Mouse (Mus musculus): ENCODE measurements around the gene Gm10260. TPM values are rescaled to one million over a fixed set of nuclear protein-coding genes. Genes with fewer than 3 reads are reported as not detected.

Gm10260 gene
- total RNA-seq (2021), result 100 to 1,000 TPM; 140 to 148 TPM

GRCm38 (mm10) chr13:97760532-97760931 lies at the start of gene Gm10260:
TSS of gene Gm10260 (minus strand) at chr13:97760632.
- intact Hi-C loops (cut with DNase I), result no loop called here
- DNase-seq, result no peak

DNA sequence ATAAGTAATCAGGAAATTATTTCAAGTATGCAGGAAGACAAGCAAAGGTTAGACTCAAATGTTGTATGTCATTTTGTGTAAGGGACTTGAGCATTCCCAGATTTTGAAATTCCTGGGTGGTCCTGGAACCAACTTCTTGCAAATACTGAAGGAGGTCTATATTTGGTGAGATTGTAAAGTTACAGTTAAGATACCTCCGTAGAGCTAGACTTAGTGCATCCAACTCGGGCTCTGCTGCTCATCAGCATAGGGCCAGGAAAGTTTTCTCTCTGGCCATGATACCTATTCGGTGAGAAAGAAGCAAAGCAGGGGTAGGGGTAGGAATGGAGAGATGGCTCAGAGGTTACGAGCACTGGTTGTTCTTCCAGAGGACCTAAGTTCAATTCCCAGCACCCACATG lies 49.4 kb upstream of the Gm10260 start:
- intact Hi-C loops (cut with DNase I), result no loop called here

GRCm38 (mm10) chr13:97805907-97806306 lies 45.5 kb upstream of the Gm10260 start:
- intact Hi-C loops (cut with DNase I), result no loop called here
- no peak for DNase-seq

More for the DNA sequence above, 49.4 kb upstream of the Gm10260 start:
- no peak for DNase-seq

DNA sequence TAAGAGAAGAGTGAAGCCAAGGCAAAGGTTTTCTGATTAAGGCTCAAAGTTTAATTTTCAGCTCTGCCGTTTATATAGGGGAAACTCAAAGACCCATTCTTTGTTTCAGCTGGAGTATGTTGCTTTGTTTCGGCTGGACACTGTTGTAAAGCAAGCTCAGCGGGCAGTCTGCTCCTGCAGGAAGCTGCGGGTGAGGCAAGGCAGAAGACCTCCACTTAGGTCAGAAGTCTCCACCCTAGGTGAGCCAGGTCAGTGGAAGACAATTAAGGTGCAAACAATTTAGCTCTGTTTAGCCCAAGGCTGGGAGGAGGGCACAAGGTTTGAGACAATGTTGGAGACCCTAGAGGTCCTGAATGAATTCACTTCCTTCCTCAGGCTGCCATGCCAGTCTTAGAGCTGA lies 42.0 kb upstream of the Gm10260 start:
- intact Hi-C loops (cut with DNase I), result no loop called here
- no peak for DNase-seq

DNA sequence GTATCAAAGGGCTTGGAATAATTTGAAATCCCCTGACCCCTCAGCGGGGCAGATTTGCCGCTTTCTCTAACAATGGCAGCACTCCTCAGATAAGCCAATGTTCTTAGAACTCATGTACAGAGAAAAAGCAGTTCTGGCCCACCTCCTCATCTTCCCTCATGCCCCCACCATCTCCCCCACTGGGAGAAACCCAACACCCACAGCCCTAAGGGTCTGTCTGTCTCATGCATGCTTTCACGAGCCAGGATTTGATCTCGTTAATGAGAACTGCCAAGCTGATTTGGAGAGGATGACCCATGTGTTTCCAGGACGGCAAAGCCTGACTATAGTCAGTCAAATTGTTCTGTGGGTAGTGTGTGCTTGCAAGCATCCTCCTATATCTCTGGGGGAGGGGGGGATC lies 37.0 kb upstream of the Gm10260 start:
- intact Hi-C loops (cut with DNase I), result no loop called here
- DNase-seq, result no peak

DNA sequence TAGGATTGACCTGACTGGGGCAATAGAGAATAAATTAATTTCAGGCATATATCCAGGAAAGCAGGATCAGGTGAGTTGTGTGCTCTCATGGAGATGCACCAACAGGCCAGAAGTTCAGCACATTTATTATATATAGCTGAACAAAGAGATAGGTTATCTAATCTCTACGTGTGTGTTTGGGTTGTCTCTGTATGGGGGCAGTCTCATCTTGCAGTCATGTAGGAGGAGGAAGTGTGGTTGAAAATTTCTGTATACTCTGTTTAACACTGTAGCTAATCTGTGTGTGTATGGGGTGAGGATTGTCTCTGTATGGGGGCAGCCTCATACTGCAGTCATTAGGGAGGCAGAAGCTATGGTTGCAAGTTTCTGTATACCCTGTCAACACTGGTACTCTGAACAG lies 34.3 kb upstream of the Gm10260 start:
- intact Hi-C loops (cut with DNase I), result no loop called here
- DNase-seq, result no peak

DNA sequence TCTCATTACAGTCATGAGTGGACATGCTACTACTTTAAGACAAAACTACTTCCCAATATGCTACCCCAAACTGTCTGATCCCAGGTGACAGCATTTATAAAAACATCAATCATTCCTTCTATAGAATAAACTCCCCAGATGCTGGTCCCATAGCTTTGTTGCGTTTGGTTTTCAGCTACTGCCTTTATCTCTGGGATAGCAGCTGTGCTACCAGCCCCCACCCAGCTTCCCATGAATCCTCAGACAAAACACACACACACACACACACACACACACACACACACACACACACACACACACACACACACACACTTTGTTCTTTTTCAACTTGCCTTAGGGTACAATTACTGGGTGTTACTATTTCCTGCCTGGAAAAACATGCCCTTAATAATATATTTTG lies 33.5 kb upstream of the Gm10260 start:
- intact Hi-C loops (cut with DNase I), result no loop called here
- DNase-seq, result no peak

DNA sequence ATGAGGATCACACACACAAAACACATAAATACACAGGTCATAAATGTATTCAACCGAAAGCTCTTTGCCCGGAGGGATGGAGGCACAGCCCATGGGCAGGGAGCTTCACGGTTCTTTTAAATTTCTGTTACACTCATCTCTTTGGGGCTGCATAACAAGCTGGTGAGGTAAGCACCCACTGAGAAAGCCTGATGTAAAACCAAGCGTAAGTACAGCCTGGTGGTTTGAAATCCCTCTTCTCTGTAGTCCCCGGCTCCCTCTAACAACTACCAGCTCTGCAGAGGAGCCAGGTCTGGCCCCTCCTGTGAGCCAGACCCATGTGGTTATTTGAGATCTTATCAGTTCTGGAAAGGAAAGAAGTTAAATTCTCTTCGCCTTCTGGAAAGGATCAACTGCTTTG lies 31.2 kb upstream of the Gm10260 start:
- intact Hi-C loops (cut with DNase I), result no loop called here

DNA sequence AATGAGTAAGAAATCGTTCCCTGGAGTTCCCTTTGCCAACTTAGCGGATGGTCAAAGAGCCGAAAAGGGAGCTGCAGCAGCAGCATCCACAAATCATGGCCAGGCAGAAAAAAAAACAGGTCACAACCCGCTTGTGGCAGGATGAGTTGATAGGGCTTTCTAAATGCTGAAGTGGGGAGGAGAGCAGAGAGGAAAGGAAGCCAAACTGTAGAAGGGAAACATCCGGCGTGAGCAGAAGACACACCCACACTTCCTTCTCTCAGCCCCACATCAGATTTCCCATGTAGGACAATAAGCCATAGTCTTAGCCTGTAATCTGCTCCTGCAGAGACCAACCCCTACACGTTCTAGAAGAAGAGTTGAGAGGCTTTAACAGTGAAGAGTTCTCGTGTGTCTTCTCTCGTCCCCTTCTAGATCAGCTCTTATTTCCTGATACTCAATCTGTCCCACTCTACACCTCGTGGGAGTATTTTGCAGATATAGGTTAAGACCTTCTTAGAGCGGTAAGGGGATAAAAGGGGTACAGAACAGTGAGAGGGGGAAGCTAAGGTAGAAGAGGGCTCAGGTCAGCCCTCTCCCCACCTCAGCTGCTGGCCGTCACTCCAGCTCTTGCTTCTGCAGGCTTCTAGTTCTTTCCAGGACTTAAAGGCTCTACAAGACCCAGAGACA lies 29.5 kb upstream of the Gm10260 start:
- intact Hi-C loops (cut with DNase I), result no loop called here
- DNase-seq, result no peak

More for the DNA sequence above, 31.2 kb upstream of the Gm10260 start:
- no peak for DNase-seq

DNA sequence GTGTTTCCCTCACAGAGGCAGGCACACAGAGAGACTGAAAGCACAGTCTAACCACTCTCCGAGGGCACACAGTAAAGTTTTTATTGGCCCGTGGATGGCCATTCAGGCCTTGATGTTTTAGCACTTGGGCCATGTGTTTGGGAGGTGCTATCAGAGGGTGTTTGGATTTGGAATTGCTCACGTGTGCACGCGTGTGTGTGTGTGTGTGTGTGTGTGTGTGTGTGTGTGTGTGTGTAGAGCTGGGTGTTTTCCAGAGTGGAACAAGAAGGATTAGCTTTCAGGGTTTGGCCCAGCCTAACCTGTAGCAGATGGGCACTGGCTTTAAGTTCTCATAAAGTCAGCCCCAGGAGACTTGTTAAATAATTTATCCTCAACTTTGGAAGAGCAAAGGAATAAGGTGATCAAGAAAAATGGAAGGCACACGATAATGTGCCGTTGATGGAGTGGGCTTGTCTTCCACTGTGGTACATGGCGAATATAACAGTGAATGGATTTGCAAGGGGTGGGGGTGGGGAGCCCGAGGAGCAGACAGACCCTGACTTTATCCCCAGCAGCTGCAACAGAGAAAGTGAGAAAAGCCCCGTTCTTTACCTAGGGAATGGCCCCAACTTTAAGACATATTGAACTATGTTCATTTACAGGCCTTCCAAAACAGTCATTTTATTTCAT lies 24.9 kb upstream of the Gm10260 start:
- DNase-seq, result no peak
- intact Hi-C loops (cut with DNase I), result no loop called here

GRCm38 (mm10) chr13:97783423-97784143 lies 23.2 kb upstream of the Gm10260 start:
- intact Hi-C loops (cut with DNase I), result loop anchor here (5.0 kb wide), 1 partner anchor 541 kb away; the partner anchor contains the start of gene Enc1
- DNase-seq, result no peak

GRCm38 (mm10) chr13:97782063-97782462 lies 21.6 kb upstream of the Gm10260 start:
- intact Hi-C loops (cut with DNase I), result loop anchor here (5.0 kb wide), 1 partner anchor 540 kb away; the partner anchor contains the start of gene Enc1

GRCm38 (mm10) chr13:97781637-97782036 lies 21.2 kb upstream of the Gm10260 start:
- intact Hi-C loops (cut with DNase I), result loop anchor here (5.0 kb wide), 1 partner anchor 539 kb away; the partner anchor contains the start of gene Enc1
- no peak for DNase-seq

More at GRCm38 (mm10) chr13:97782063-97782462, 21.6 kb upstream of the Gm10260 start:
- DNase-seq, result no peak

DNA sequence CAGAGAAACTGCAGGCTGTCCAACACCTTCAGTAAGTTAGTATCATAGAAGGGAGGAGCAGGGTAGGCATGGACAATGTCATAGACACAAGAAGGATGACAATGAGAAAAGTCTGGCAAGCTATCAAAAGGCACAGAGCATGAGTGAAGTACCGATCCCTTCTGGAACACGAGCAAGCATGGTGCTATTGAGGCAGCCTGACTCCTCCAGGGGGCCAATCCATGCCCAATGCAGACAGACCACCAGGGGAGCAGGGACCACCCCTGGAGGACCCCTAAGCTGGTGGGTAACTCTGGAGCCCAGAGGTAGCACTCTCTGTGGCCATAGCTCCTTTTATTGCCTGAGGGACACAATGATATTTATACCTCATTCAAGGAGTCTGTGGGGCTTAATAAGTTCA lies 20.1 kb upstream of the Gm10260 start:
- no peak for DNase-seq
- intact Hi-C loops (cut with DNase I), result loop anchor here (5.0 kb wide), 1 partner anchor 538 kb away; the partner anchor contains the start of gene Enc1

DNA sequence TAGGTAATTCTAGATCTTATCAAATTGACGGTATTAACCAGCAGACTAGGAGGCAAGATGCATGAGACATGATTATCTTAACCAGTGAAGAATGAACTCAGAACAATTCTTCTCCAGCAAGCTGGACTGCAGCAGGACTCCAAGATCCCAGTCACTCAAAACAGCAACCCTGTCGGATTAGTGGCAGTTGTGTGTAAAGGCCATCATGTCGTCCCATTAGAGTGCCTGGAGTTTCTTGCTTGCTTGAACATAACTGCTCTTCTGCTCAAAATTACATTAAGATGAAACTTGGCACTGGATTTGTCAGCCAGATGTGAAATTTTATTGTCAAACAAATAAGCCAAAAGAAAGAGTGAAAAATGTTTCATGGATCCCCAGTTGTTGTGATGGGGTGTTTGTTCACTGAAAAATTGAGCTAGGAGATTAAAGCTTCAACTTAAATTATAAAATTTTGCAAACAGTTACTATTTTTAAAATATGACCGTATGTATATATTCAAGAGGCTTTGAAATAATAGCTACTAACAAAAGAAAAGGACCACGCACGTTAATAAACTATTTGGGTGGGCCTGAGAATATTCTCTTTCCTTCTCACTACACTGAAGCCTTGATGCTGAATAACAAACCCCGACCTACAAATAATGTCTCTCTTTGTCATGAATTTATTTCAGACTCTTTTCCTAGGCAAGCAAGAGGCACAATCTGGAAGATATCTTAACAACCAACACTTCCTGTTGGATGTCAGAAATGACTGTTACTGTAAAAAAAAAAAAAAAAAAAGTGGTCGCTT lies 19.4 kb upstream of the Gm10260 start:
- DNase-seq, result peak in 1 of 2 experiments; percentile 25
- intact Hi-C loops (cut with DNase I), result loop anchor here (5.0 kb wide), 1 partner anchor 538 kb away; the partner anchor contains the start of gene Enc1

- DNase-seq, result no peak
- intact Hi-C loops (cut with DNase I), result no loop called here
Observed at GRCm38 (mm10) chr13:97778698-97779194, 18.3 kb upstream of the Gm10260 start.

DNA sequence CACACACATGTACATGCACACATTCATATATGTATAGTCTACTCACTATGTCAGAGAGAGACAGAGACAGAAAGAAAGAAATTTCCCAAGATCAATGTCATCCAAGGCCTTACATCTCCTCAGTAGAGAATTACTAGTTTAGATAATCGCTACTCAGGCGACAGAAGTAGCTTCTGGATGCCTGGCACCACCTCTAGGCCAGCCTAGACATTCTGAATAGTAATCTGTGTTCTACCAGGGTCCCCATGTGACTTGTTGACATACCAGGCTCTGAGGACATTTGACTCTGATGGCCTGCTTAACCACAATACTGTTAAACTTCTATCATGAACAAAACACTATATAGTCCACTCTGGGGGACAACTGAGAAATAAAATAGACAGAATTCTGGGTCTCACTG lies 17.2 kb upstream of the Gm10260 start:
- DNase-seq, result no peak
- intact Hi-C loops (cut with DNase I), result no loop called here

DNA sequence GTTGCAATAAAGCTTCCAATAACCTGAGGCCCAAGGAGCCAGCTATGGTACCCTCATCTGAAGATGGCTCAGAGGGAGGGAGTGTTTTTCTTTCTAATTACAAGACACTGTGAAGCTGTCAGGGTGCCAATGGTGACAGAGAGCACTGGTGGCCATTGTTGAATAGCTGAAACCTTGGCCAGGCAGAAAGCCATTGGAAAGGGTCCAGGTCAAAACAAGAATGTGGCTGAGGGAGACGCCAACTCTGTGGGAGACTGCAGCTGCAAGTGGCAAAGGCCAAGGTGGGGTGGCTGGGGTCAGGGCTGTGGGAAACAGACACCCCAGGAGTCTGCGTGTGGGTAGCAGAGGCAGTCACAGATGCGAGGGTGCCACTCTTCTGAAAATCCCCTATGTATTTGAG lies 16.3 kb upstream of the Gm10260 start:
- intact Hi-C loops (cut with DNase I), result no loop called here
- peak; percentile 87 to 89 for DNase-seq

- no peak for DNase-seq
- intact Hi-C loops (cut with DNase I), result no loop called here
Observed at GRCm38 (mm10) chr13:97775907-97776306, 15.5 kb upstream of the Gm10260 start.

GRCm38 (mm10) chr13:97774740-97775425 lies 14.5 kb upstream of the Gm10260 start:
- peak; percentile 83 to 85 for DNase-seq
- intact Hi-C loops (cut with DNase I), result no loop called here

All from heart, postnatal 10 days (tissue).